Mouse (Mus musculus): ENCODE results near the gene Kremen2. TPM values are rescaled to one million over a fixed set of nuclear protein-coding genes. Genes with fewer than 3 reads are reported as not detected.

Kremen2 gene
- 0.71 and 0.80 TPM in 2 replicates for polyA plus RNA-seq (2014; fragmentation: Nextera tagmentation; extraction: Ambion mirVana)

DNA sequence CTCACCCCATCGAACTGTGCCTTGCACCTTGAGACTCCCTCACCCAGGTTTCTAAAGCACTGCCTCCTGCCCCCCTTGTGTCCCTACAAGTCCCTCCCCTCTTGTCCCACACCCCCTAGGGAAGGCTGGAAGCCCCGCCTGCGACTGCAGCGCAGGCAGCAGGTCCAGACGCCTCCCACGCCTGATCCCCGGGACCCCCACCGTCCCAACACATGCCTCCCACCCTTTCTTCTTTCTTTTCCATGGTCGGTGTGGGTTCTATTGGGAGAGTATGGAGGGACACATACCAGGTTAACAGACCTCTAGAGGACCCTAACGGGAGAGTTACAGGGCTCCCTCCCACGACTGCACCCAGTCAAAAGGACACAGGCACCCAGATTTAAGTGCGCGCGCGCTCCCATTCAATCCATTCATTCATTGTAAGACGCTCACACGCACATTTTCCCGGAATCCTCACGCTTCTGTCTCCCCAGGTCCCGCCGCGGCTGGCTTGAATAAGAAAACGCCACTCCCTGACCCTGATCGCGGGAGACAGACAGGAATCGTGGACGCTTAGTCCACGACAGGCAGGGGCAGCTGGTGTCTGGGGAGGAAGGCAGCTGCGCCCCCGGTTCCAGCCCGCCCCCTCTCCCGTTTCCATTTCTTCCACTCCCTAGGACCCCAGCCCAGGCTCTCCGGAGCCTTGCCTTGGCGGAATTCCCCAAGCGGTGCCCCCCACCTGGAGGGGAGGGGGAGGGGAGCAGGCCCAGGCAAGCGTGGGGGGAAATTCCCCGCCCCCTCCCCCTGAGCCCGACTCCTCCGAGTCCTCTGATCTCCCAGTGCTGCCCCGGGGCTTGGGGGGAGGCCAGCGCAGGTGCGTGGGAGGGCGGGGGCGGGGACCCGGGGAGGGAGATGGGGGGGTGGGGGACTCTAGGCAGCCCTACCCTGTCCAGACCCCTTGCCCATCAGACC, at the start of gene Kremen2:
Gene Kremen2 (minus strand): TSS at position 533 of the 951 bp plus-strand sequence.
- DNase-seq (peak; percentile 79), ATAC-seq (ENCODE audit: low FRiP score, low TSS enrichment) (no peak)
- Histone ChIP-seq H3K9me3 (ENCODE audit: control insufficient read depth, low read length) (no peaks in the 10 kb centered on the region), H3K4me2 (ENCODE audit: low read length) (peak within 1 kb of the TSS; percentile 79), H3K4me3 (replicated peaks; ENCODE audit: low read depth, low read length) (peak within 1 kb of the TSS; percentile 40), H3K4me1 (ENCODE audit: control insufficient read depth, insufficient read depth, low read length) (peaks cover 22% of the 10 kb centered on the region), H3K27ac (replicated peaks; ENCODE audit: low read depth, low read length) (no peak within 1 kb of the TSS), H3K27me3 (ENCODE audit: control insufficient read depth, insufficient read depth, low read length) (peaks cover 57% of the 10 kb centered on the region), H3K36me3 (ENCODE audit: control insufficient read depth, insufficient read depth, low read length) (peaks cover 2% of the 10 kb centered on the region; the same call in 1 of the 2 replicates), H3K9ac (replicated peaks; ENCODE audit: low read length) (peak within 1 kb of the TSS; percentile 59)
- under 1% methylated on average over 44 of the region's 45 CpGs for WGBS

DNA sequence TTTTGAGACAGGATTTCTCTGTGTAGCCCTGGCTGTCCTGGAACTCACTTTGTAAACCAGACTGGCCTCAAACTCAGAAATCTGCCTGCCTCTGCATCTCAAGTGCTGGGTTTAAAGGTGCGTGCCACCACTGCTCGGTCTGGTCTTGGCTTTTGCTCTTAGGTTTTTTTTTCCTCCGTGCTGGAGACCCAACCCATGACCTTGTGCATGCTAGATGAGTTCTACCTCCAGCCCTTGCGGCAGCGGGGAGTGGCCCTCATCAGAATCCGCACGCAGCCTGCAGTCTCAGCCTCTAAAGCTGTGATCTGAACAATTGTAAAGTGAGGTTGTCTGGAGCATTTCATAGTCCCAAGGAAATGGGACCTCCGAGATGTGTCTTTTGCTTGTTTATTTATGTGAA, 49.7 kb upstream of the Kremen2 start:
- no peak overlapping the region for H3K4me2 ChIP-seq (ENCODE audit: low read length)
- H3K9me3 ChIP-seq (ENCODE audit: control insufficient read depth, low read length), result no peaks in the 10 kb centered on the region
- no peak overlapping the region for H3K9ac ChIP-seq (replicated peaks; ENCODE audit: low read length)
- H3K27ac ChIP-seq (replicated peaks; ENCODE audit: low read depth, low read length), result no peak overlapping the region
- H3K36me3 ChIP-seq (ENCODE audit: control insufficient read depth, insufficient read depth, low read length), result peaks cover 4% of the 10 kb centered on the region
- H3K27me3 ChIP-seq (ENCODE audit: control insufficient read depth, insufficient read depth, low read length), result no peaks in the 10 kb centered on the region
- 96% methylated on average over 8 of the region's 8 CpGs for WGBS
- ATAC-seq (ENCODE audit: low FRiP score, low TSS enrichment) (no peak), DNase-seq (no peak)
- H3K4me1 ChIP-seq (ENCODE audit: control insufficient read depth, insufficient read depth, low read length), result peaks cover 20% of the 10 kb centered on the region
- H3K4me3 ChIP-seq (replicated peaks; ENCODE audit: low read depth, low read length), result no peak overlapping the region

DNA sequence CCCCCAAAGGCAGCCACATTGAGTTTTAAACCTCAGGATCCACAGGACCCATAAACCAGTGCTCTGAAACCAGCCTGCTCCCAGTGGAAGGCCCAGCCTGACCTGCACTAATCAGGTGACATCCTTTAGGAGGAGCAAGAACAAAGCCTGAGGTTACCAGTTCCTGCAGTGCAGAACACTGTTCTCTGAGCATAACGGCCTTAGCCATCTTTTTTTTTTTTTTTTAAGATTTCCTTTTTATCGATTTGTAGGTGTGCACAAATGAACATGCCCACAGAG, 45.4 kb upstream of the Kremen2 start:
- WGBS, result 63% methylated on average over 2 of the region's 2 CpGs
- Histone ChIP-seq H3K9ac (replicated peaks; ENCODE audit: low read length) (peak overlapping the region; percentile 83), H3K4me1 (ENCODE audit: control insufficient read depth, insufficient read depth, low read length) (peaks cover 33% of the 10 kb centered on the region), H3K4me2 (ENCODE audit: low read length) (peak overlapping the region; percentile 72), H3K4me3 (replicated peaks; ENCODE audit: low read depth, low read length) (peak overlapping the region; percentile 41), H3K27me3 (ENCODE audit: control insufficient read depth, insufficient read depth, low read length) (no peaks in the 10 kb centered on the region), H3K36me3 (ENCODE audit: control insufficient read depth, insufficient read depth, low read length) (peaks cover 4% of the 10 kb centered on the region), H3K9me3 (ENCODE audit: control insufficient read depth, low read length) (no peaks in the 10 kb centered on the region), H3K27ac (replicated peaks; ENCODE audit: low read depth, low read length) (peak overlapping the region; percentile 98)
- DNase-seq (no peak), ATAC-seq (ENCODE audit: low FRiP score, low TSS enrichment) (peak; percentile 46; the same call in 1 of the 2 replicates)

DNA sequence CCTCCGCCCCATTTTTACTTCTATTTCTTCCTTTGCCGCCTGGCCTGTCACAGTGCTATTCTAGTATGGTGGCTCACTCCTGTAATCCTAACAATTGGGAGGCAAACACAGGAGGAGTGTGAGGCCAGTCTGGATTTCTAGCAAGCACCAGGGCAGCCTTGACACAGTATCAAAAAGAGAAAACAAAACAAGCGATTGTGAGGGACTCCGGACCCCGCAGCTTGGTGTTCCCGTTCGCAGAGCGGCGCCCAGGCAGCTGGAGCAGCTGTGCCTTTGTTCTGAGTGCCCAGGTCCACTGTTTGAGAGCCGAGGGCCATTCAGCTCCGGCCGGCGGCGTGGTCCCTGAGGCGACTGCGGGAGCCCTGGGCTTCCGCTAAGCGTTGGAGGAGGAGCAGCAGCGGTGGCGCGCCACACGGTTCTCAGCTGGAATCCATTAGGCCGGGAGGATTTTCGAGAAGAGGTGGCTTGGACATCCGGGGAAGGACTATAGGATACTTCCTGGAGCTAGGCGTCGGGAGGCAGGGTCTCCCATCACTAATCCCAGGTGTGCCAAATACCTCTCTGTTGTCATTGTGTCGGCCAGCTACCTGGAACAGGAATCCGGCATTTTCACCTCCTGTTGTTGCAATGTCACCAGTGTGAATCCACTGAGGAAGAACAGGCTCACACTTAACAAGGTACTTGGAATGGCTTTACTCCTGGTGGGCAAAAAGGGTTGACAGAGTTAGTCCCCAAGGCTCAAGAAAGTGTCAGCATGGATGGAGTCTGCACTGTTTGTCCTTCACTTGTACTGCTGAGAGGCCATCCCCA, 44.8 kb upstream of the Kremen2 start, which contains the start of gene Srrm2:
Gene Srrm2 (plus strand): TSS at position 264 of the 810 bp plus-strand sequence.
- peak within 1 kb of the TSS; percentile 41 for H3K4me3 ChIP-seq (replicated peaks; ENCODE audit: low read depth, low read length)
- H3K36me3 ChIP-seq (ENCODE audit: control insufficient read depth, insufficient read depth, low read length), result peaks cover 4% of the 10 kb centered on the region
- H3K4me1 ChIP-seq (ENCODE audit: control insufficient read depth, insufficient read depth, low read length), result peaks cover 33% of the 10 kb centered on the region
- peak; percentile 83 for DNase-seq
- ATAC-seq (ENCODE audit: low FRiP score, low TSS enrichment), result peak; percentile 31; the same call in 1 of the 2 replicates
- peak within 1 kb of the TSS; percentile 72 for H3K4me2 ChIP-seq (ENCODE audit: low read length)
- H3K27me3 ChIP-seq (ENCODE audit: control insufficient read depth, insufficient read depth, low read length), result no peaks in the 10 kb centered on the region
- H3K27ac ChIP-seq (replicated peaks; ENCODE audit: low read depth, low read length), result peak within 1 kb of the TSS; percentile 98
- no peaks in the 10 kb centered on the region for H3K9me3 ChIP-seq (ENCODE audit: control insufficient read depth, low read length)
- H3K9ac ChIP-seq (replicated peaks; ENCODE audit: low read length), result peak within 1 kb of the TSS; percentile 83
- under 1% methylated on average over 29 of the region's 29 CpGs for WGBS

DNA sequence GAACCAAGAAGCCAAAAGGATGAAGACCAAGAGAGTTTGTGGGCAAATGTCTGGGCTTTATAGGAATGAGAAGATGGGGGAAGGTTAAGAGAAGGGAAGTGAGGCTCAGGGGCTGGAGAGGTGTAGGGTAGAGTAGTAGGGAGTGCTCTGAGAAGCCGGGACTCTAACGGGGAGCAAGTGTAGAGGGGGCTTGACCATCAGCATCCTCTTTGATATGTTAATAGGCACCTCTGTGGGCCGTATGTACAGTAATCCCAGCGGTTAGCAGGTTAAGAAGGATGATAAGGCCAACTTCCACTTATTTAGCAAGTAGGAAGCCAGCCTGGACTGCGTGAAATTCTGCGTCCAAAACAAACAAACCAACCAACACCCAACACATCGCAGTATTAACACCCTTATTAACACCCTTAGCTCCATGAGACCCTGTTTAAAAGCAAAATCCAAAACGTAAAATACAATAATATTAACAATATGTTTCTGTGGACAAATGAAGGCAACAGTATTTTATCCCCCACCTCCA, 44.2 kb upstream of the Kremen2 start:
- peaks cover 38% of the 10 kb centered on the region for H3K4me1 ChIP-seq (ENCODE audit: control insufficient read depth, insufficient read depth, low read length)
- no peaks in the 10 kb centered on the region for H3K9me3 ChIP-seq (ENCODE audit: control insufficient read depth, low read length)
- peak overlapping the region; percentile 83 for H3K9ac ChIP-seq (replicated peaks; ENCODE audit: low read length)
- H3K4me3 ChIP-seq (replicated peaks; ENCODE audit: low read depth, low read length), result peak overlapping the region; percentile 41
- no peak for ATAC-seq (ENCODE audit: low FRiP score, low TSS enrichment)
- H3K27me3 ChIP-seq (ENCODE audit: control insufficient read depth, insufficient read depth, low read length), result no peaks in the 10 kb centered on the region
- DNase-seq, result no peak
- WGBS, result 9% methylated on average over 8 of the region's 8 CpGs
- H3K27ac ChIP-seq (replicated peaks; ENCODE audit: low read depth, low read length), result peak overlapping the region; percentile 98
- H3K4me2 ChIP-seq (ENCODE audit: low read length), result peak overlapping the region; percentile 72
- H3K36me3 ChIP-seq (ENCODE audit: control insufficient read depth, insufficient read depth, low read length), result peaks cover 4% of the 10 kb centered on the region; the same call in 1 of the 2 replicates

DNA sequence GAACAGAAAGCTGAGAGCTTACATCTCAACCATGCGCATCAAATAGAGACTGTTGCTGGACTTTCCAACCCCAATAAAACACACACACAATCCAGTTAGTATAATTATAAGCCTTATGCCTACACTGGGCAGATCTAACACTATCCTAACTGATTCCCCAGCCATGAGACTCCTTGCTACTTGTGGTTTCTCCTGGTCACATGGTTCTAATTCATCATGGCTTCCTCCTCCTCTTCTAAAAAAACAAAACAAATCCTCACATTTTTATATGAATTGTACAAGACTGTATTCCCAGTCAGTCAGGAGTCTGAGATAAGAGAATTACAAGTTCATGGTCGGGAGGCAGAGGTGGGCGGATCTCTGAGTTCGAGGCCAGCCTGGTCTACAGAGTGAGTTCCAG, 43.3 kb upstream of the Kremen2 start:
- H3K27ac ChIP-seq (replicated peaks; ENCODE audit: low read depth, low read length), result no peak overlapping the region
- no peak overlapping the region for H3K4me3 ChIP-seq (replicated peaks; ENCODE audit: low read depth, low read length)
- no peak overlapping the region for H3K9ac ChIP-seq (replicated peaks; ENCODE audit: low read length)
- H3K4me2 ChIP-seq (ENCODE audit: low read length), result no peak overlapping the region
- WGBS, result 91% methylated on average over 4 of the region's 4 CpGs
- H3K9me3 ChIP-seq (ENCODE audit: control insufficient read depth, low read length), result no peaks in the 10 kb centered on the region
- H3K4me1 ChIP-seq (ENCODE audit: control insufficient read depth, insufficient read depth, low read length), result peaks cover 38% of the 10 kb centered on the region
- ATAC-seq (ENCODE audit: low FRiP score, low TSS enrichment), result no peak
- DNase-seq, result no peak
- H3K27me3 ChIP-seq (ENCODE audit: control insufficient read depth, insufficient read depth, low read length), result no peaks in the 10 kb centered on the region
- H3K36me3 ChIP-seq (ENCODE audit: control insufficient read depth, insufficient read depth, low read length), result peaks cover 3% of the 10 kb centered on the region; the same call in 1 of the 2 replicates

DNA sequence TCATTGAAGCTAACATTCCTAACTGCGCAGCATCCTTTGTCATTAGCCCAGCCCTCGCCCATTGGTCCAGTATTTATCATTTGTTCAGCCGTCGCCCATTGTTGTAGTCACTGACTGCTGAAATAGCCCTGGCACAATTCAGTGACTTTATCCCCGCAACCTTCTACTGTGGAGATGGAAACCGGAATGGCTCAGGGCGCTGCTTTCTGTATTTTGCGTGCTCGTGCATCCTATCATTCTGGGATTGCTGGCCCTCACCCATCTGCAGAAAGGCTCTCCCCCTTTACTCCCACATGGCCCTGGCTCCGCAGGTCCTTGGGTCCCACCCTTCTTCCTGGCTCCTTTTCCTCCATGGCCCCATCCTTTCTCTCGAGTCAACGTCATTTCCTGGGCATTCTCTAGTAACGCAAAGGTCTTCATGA, 40.9 kb upstream of the Kremen2 start:
- WGBS, result 11% methylated on average over 13 of the region's 13 CpGs
- Histone ChIP-seq H3K4me3 (replicated peaks; ENCODE audit: low read depth, low read length) (peak overlapping the region; percentile 64), H3K9me3 (ENCODE audit: control insufficient read depth, low read length) (no peaks in the 10 kb centered on the region), H3K4me2 (ENCODE audit: low read length) (peak overlapping the region; percentile 72), H3K27ac (replicated peaks; ENCODE audit: low read depth, low read length) (peak overlapping the region; percentile 94), H3K36me3 (ENCODE audit: control insufficient read depth, insufficient read depth, low read length) (no peaks in the 10 kb centered on the region), H3K9ac (replicated peaks; ENCODE audit: low read length) (peak overlapping the region; percentile 83), H3K27me3 (ENCODE audit: control insufficient read depth, insufficient read depth, low read length) (no peaks in the 10 kb centered on the region), H3K4me1 (ENCODE audit: control insufficient read depth, insufficient read depth, low read length) (peaks cover 30% of the 10 kb centered on the region)
- DNase-seq, result peak; percentile 80
- ATAC-seq (ENCODE audit: low FRiP score, low TSS enrichment), result peak; percentile 71

Data from midbrain, embryonic 14.5 days (tissue).